Mouse (Mus musculus) thymus, postnatal 25 days (tissue): ENCODE data around the gene Gm49510.

Experiments
- DNase-seq: peaks from one replicate; pipeline ENCODE4 v3.0.0; 2022

Gene Gm49510

DNA sequence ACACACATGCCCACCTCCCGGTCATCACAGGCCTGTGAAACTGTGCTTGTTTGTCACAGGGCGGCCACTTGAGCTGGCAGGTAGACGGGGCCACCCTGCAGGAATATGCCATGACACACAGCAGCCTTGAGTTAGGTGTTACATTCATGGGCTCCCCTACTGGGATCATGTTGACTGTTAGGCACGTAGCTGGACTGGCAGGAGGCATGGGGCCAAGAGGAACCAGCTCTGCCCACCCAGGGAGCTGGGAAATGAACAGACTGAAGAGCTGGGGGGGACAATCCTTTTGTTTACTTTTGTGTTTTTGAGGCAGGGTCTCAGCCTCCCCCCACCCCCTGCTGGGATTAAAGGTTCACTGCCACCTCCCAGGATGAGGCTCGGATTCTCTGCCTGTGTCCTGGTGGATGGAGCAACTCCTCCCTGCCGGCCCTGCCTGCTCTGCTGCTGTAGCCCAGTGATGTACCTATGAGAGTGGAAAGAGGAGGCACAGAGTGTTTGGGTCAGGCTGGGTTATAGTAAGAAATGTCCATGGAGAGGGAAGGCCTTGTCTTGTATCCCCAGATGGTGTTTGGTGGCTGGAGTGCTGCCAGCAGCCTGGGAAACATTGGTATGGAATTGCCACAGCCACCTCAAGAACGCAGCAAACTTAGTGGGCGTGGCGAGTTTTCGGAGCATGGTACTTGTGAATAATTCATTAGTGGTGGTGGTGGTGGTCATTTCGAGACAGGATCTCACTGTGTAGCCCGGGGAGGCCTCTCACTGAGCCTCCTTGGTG lies 16.8 kb downstream of the Gm49510 start:
- DNase-seq = no peak

DNA sequence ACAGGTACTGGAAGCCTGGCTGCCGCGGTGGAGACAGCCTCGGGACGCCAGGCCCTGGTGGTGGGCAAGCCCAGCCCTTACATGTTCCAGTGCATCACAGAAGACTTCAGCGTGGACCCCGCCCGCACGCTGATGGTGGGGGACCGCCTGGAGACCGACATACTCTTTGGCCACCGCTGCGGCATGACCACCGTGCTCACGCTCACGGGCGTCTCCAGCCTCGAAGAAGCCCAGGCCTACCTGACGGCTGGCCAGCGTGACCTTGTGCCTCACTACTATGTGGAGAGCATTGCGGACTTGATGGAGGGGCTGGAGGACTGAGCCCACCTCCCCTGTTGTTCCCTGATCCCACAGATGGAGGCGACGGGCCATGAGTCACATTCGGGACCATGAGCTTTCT lies 18.7 kb downstream of the Gm49510 start:
- no peak for DNase-seq

DNA sequence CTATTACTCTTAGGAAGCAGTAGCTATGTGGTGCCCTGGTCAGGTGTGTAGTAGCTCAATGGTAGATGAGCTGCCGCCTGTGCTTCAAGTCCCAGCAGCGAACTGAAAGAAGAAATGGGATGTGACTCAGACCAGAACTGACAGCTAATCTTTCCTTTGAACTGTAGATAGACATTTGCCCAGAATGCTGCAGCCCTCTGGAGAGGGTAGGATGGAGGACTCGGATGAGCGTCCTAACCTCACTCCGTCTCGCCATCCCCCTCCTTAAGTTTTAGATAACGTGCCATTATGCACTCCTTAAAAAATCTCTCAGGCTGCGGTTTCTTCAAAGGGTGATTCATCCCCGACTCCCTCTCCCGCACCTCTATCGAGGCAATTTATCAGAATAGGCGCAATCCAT lies 20.4 kb downstream of the Gm49510 start:
- no peak for DNase-seq

DNA sequence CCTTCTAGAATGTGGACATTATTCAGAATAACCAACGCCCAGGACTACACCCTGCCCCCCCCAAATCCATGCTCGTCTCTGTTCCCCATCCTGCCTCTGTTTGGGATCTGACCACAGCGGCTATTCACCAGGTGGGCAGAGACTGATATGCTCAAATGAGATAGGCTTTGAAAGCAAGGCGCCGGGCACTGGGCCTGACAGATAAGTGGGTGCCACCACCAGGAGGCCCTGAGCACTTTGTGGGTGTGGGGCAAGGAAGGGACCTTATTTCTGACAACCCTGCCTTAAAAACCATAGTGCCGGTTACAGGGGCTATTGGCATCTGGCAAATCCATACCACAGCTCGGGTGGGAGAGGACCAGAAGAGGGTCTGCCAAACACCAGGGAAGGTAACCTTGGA lies 23.2 kb downstream of the Gm49510 start:
- DNase-seq = peak; percentile 39

DNA sequence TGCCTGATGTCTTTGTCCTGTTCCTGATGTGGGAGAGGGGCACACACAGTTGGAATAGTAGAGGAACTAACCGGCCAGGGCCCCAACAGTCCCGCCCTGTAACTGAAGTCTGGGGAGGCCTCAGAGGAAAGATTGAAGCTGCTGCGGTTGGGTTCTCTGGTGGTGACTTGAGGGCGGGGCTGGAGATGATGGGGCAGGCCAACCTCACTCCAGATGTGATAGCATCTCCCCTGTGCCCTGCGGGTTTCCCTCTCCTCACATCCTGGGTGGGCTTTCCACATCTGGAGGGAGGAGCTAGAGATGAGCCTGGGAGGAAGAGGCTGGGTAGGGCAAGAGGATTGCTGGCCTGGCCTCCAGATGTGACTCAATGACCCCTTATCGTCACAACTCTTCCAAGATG lies 24.1 kb downstream of the Gm49510 start:
- peak; percentile 79 for DNase-seq

DNA sequence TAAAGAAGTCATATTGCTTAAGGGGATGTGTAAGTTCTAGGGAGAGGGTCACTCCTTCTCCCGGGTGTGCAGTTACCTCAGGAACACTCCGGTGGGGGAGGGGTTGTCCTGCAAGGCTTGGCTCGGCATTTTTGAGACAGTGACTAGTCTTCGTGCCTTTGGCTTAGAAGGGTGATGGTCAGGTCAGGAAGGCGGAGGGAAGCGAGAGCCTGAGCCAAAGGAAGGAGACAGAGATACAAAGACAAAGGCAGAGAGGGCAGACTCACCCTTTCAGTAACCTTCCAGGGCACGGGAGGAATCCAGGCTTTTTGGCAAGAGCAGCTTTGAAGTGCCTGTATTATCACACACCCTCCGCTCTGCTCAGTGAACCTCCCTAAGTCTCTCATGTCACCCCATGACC lies 25.7 kb downstream of the Gm49510 start:
- no peak for DNase-seq

DNA sequence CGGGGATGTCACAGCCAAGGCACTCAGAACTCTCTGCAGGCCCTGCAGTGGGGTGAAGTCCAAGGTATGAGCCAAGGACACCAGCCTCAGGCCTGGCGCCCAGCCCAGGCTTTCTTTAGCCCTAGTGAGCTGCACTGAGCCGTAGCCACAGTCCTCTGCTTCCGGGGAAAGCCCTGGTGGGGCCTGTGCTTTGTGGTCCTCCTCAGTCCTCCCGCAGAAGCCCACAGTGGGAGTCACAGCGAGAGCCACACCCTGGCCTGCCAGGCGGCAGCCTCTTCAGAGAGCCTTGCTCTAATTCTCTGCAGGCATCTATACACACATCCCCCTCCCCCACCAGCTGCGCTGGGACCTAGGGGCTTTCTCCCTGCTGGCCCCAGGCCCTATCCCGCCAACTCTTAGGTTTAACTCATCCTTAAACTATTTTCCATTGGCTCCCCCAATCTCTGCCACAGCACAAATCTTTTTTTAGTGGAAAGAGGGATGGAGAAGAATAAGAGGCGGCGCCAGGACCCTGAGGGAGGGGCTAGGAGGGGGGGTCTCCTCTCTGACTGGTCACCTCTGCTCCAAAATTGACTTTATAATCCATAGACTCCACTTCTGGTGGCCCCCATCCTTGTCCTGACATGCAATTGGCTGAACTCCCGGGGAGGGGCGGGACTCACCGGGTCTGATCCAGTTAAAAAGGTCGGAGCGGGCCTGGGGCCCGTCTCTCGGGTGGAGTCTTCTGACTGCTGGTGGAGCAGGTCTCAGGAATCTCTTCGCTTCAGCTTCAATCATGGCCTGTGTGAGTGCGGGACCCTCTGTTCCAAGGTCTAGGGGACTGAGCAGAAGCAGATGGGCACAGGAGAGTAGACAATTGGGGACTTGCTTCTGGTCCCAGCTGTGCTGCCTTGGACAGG lies 26.8 kb downstream of the Gm49510 start, which contains the start of gene Lgals1:
Gene Lgals1, plus strand, starts transcription at position 705 of the 899 bp plus-strand sequence.
- DNase-seq = peak; percentile 80

DNA sequence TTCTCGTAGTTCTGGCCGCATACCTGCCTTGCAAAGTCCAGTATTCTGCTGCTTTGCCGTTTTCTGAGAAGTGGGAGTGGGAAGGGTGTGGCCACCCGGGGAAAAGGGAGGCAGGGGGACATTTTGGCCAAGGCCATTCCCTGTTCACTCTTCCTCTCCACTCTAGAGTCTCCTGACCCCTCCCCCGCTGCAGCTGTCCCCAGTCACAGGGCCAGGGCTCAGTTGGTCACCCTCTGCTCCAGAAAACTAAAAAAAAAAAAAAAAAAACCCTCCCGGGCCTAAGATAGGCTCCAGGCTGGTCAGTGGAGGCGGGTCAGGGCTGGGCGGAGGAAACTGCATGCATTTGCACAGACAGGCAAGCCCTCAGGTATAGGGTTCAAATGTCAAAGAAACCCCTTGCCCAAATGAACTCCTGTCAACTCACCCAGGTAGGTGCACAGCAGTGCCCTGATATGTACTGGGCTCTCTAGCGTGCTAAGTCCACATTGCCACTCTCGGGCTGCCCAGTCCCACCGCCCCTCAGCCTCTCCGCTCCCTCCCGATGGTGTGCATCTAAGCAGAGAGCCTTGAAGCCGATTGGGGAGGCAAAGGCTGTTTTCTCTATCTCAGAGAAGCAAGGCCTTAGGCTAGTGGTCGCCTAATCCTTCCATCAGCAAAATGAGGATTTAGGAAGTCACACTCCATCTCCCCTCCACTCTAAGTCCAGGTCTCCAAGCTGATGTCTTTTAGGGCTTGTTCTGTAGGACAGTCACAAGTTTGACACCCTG lies 27.7 kb downstream of the Gm49510 start:
- DNase-seq = peak; percentile 51

DNA sequence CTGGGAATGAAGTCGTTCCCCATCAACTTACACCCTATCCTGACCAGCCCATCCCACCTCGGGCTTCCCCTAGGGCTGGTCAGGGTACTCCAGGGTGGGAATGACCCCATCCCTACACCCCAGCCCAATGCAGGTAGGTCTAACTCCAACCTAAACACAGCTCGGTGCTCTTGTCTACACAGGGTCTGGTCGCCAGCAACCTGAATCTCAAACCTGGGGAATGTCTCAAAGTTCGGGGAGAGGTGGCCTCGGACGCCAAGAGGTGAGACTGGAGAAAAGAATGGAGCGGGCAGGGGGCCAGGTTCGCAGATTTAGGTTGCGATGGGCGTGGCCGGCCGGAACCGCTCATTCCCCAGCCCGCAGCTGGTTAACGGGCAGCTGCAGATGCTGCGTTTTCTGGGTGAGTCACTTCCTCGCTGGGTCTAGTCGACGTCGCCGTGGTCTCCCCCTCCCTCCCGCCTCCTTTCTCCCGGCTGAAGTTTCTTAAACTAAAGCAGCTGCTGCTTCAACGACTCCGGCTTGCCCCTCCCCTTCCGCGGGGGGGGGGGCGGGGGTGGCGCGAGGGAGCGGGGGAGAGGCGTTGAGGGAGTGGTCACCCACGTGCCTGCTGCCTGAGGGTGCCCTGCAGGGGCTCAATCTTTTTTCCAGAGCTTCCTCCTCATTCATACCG lies 28.5 kb downstream of the Gm49510 start:
- DNase-seq = peak; percentile 88

DNA sequence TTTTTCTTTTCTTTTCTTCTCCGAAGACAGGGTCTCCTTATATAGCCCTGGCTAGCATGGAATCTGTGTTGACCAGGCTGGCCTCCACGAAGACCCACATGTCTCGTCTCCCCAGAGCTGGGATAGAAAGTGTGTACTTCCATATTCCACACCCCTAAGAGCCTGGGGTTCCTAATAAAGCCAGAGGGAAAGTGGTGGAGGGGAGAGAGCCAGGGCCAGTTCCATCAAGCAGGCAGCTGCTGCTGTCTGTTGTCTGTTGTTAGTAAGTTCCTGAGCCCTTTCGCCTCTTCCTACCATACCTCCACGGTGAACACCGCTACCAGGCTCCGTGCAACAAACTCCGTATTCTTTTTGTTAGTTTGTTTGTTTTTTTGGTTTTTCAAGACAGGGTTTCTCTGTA lies 29.1 kb downstream of the Gm49510 start:
- no peak for DNase-seq

DNA sequence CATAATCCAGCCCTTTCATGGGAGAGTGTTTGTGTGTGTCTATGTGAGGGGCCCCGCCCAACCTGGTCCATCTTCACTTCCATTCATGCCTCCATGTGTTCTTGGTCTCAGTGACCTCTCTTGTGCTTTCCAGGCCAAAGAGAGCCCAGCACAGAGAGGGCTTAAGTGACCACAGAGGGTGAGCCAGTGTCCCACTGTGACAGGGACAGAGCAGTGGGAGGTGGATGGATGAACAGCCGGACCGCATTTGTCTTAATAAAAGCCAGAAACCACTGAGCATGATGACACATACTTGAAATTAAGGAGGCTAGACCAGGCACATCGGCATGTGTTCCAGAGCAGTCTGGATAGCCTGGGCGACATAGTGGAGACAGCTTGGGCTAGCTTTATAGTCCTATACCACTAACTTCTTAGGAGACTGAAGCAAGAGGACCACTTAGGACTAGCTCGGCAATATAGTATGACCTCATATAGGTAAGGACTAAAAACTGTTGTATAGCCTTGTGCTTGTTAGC lies 30.8 kb downstream of the Gm49510 start:
- no peak for DNase-seq

DNA sequence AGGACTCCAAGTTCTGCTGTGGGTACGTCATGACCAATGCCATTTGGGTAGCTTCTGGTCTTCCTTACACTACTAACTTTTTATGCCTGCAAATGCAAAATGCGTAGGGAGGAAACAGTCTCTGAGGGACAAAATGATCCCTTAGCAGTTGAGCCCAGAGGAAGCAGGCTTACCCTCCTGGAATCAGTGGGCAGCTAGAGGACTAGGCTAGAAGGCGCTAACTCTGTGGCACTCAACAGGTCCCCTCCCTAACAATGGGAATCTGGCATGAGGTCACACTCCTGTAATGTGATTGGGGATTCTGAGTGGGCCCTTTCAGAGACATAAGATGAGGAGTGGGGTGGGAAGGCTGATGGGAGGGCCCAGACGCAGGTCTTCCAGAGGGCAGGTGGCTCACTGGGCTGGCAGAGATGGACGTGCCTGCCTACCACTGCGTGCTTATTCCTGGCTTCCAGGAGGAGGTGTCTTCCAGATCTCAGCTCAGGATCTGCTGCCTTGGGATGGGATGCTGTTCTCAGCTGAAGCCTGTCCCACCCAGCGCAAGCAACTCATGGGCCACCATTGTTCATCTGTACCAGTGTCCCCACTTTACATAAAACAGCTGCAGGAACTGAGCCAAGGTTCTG lies 31.4 kb downstream of the Gm49510 start:
- no peak for DNase-seq

DNA sequence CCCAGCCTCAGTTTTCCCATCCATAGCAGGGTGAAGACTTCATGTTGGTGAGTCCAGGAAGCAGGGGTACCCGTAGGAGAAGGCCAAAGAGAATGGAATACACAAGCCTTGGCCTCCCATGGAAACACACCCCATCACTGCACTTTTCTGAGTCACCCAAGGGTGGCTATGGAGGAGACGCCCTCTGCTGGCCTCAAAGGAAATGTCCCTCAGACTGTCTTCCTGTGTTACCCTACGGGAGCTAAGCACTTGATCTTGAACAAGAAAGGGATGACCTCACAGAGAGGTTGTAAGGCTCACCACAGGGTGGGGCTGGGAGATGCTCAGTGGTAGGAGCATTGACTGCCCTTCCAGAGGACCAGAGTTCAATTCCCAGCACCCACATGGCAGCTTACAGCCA lies 32.1 kb downstream of the Gm49510 start:
- peak; percentile 78 for DNase-seq

DNA sequence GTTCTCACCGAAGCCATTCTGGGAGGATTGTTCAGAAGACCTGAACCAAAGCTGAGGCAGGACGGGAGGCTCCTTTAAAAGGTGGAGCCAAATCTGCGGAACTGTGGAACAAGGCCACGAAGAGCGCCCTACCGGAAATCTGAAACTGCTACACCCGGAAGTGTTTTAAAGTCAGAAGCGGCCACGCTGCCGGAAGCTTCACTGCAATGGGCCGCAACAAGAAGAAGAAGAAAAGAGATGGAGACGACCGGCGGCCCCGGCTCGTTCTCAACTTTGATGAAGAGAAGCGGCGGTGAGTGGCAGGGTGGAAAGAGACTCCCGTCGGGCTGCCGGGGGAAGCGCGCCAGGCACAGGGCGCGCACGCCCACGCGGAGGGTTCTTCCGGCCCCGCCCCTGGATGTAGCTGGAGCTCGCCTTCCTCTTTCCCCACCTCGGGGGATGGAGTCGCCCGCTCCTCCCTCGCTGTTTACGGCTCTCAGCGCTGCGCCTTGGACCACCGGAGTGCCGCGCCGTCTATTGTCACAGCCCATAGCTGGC lies 35.4 kb downstream of the Gm49510 start, which contains the start of gene Nol12:
Gene Nol12, plus strand, starts transcription at position 150 of the 537 bp plus-strand sequence.
- DNase-seq = peak; percentile 84

DNA sequence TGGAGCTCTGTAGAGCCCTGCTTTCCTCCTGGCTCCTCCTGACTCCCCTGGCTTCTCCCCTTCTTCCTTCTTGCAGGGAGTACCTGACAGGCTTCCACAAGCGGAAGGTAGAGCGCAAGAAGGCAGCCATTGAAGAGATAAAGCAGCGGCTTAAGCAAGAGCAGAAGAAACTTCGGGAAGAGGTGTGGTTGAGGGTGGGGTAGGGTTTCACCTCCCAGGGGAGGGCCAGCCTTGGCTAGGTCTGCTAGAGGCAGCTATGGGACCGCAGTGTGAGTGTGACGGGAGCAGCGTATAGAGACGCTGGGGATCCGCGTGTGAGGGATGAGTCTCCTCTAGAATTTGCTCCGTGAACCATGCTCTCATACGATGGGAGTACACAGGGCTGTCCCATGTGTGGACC lies 36.9 kb downstream of the Gm49510 start:
- DNase-seq = no peak

DNA sequence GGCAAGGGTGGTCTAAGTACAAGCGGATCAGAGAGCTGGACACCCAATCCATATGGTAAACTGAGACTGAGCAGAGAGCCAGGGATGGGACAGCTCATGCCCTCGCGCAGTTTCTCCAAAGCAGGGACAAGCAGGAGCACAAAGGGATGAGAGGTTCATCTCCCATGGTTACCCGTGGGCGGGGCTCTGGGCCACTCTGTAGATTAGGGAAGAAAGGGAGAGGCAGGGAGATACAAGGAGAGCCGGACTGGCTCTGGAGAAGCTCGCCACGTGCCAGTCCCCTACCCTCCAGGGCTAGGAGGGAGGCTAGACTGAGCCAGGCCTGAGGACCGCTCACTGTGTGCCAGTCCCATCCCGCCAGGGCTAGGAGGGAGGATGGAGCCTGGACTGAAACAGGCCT lies 37.8 kb downstream of the Gm49510 start:
- DNase-seq = no peak

DNA sequence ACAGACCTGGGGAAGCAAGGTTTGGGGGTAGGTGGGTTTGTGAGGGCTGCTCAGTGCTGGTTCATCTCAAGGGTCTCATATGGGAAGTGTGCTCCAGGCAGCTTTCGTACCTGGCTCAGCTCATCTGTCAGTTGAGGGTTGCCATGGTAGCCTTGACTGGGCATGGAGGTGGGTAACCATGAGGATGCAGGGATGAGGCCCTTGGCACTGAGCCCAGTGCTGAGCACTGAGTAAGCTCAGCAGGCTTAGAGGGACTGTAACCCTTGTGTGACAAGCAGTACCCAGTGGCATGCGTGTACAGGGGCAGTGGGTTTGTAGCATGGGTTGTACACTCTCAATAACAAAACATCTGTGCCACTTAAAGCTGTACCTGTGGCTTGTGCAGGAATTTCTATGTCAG lies 38.5 kb downstream of the Gm49510 start:
- DNase-seq = no peak

DNA sequence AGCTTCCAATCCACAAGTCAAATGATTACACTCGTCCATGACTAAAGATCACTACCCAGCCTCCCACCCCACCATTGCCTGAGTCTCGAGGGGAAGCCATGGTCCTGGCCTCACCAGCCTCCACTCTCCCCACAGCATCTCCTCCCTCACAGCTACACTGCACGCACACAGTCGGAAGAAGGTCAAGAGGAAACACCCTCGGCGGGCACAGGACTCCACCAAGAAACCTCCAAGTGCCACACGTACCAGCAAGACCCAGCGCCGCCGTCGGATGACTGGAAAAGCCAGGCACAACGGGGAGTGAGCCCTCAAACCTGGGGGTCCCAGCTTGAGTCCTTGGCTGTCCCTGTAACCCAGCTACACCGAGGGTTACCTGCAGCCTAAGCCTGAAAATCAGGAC lies 40.9 kb downstream of the Gm49510 start:
- DNase-seq = no peak

DNA sequence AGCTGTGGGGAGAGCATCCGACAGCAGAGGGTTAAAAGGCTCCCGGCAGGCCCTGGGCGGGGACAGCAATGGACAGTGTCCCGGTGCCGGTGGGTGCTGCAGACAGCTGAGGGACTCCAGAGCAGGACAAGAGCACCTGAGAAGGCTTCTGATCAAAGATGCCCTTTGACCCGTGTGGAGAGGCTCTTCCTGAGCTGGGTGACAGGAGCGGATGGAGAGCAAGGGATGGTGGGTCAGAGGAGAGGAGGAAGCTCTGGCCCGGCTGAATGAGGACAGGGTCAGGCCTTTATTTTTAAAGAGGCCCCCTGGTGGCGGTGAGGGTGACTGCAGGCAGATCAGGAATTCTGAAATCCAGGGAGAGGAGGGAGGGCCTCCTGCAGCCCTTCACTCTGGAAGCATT lies 43.2 kb downstream of the Gm49510 start:
- DNase-seq = peak; percentile 68

DNA sequence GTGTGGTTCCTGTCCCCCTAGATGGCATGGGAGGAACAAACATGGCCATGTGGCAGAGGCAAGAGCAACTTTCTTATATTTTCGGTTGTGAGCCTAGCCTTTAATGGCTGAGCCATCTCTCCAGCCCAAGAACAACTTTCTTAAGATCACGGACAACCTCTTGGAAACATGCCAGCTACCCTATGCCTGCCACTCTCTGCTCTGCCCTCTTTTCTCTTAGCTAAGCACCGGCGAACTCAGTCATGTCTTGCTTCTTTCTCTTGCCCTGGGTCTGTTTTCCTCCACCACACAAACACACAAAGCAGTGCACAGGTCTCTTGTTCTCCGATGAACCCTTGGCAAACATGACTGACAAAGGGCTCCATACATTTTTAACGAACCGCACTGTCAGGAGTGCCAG lies 46.8 kb downstream of the Gm49510 start:
- no peak for DNase-seq

DNA sequence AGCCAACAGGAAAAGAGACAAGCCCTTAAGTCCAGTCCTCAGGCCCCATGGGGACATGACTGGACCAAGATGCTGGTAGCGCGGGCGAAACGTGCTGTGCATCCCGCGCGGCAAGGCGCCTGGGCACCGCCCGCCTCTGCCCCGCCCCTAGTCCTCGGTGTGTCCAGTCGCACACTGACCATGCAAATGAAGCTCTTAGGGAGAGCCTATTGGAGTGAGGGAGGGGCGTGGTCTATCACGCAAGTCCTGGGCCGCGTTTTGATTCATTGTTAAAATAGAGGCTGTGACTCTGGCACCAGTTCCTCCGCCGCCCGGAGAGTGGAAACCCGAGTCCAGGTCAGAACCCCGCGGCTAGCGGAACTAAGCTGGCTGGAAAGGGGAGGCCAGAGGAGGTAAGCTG lies 48.2 kb downstream of the Gm49510 start, which contains the start of gene Triobp:
Gene Triobp, plus strand, starts transcription at position 68 of the 400 bp plus-strand sequence.
- no peak for DNase-seq
